Mouse (Mus musculus): Measurements from ENCODE around the gene Pcyt1a. TPM values are rescaled to one million over a fixed set of nuclear protein-coding genes. Genes with fewer than 3 reads are reported as not detected.
"Not testable (repeated sequence)": the region's sequence is repeated elsewhere in the genome, so short reads cannot be mapped to it uniquely, and the experiment has no call there.

Pcyt1a gene
- polyA plus RNA-seq, 1 experiment, result 14.3 TPM

- Histone ChIP-seq H3K36me3 (ENCODE audit: control insufficient read depth, insufficient read depth) (no peaks in the 10 kb centered on the region), H3K79me3 (ENCODE audit: low read depth) (peaks cover 6% of the 10 kb centered on the region), H3K4me3 (ENCODE audit: insufficient read depth, poor library complexity, severe bottlenecking) (no peak overlapping the region), H3K79me2 (ENCODE audit: control insufficient read depth, insufficient read depth) (peaks cover 24% of the 10 kb centered on the region), H3ac (ENCODE audit: control insufficient read depth, insufficient read length, low read depth) (no peak overlapping the region), H3K27me3 (ENCODE audit: control insufficient read depth, insufficient read depth, insufficient read length) (no peaks in the 10 kb centered on the region)
- TF ChIP-seq CEBPB (IDR thresholded peaks at IDR 0.05; ENCODE audit: low read depth), result no peak
- TF ChIP-seq MYOG (IDR thresholded peaks at IDR 0.05; ENCODE audit: control insufficient read depth, extremely low read depth, insufficient read length), result no peak
- TF ChIP-seq MAX (IDR thresholded peaks at IDR 0.05), result no peak
- TF ChIP-seq CTCF (IDR thresholded peaks at IDR 0.05; ENCODE audit: control insufficient read depth, insufficient read depth, insufficient read length), result no peak
- no peak for TF ChIP-seq FOSL1 (IDR thresholded peaks at IDR 0.05; ENCODE audit: insufficient read depth, low read length, poor library complexity, severe bottlenecking)
- TF ChIP-seq MYOD1 (IDR thresholded peaks at IDR 0.05; ENCODE audit: control insufficient read depth, insufficient read length, low read depth), result no peak
- no peak for TF ChIP-seq USF1 (IDR thresholded peaks at IDR 0.05; ENCODE audit: low read depth)
Measured at GRCm38 (mm10) chr16:32434066-32434465, 3.3 kb downstream of the Pcyt1a start.

- H3ac ChIP-seq (ENCODE audit: control insufficient read depth, insufficient read length, low read depth), result no peak overlapping the region
- H3K79me2 ChIP-seq (ENCODE audit: control insufficient read depth, insufficient read depth), result peaks cover 24% of the 10 kb centered on the region
- peaks cover 6% of the 10 kb centered on the region for H3K79me3 ChIP-seq (ENCODE audit: low read depth)
- H3K4me3 ChIP-seq (ENCODE audit: insufficient read depth, poor library complexity, severe bottlenecking), result no peak overlapping the region
- no peaks in the 10 kb centered on the region for H3K36me3 ChIP-seq (ENCODE audit: control insufficient read depth, insufficient read depth)
- TF ChIP-seq CTCF (IDR thresholded peaks at IDR 0.05; ENCODE audit: control insufficient read depth, insufficient read depth, insufficient read length) (no peak), USF1 (IDR thresholded peaks at IDR 0.05; ENCODE audit: low read depth) (no peak), MYOG (IDR thresholded peaks at IDR 0.05; ENCODE audit: control insufficient read depth, extremely low read depth, insufficient read length) (no peak), MAX (IDR thresholded peaks at IDR 0.05) (no peak), CEBPB (IDR thresholded peaks at IDR 0.05; ENCODE audit: low read depth) (no peak), MYOD1 (IDR thresholded peaks at IDR 0.05; ENCODE audit: control insufficient read depth, insufficient read length, low read depth) (no peak), FOSL1 (IDR thresholded peaks at IDR 0.05; ENCODE audit: insufficient read depth, low read length, poor library complexity, severe bottlenecking) (no peak)
- no peaks in the 10 kb centered on the region for H3K27me3 ChIP-seq (ENCODE audit: control insufficient read depth, insufficient read depth, insufficient read length)
Measured at GRCm38 (mm10) chr16:32434691-32435090, 4.0 kb downstream of the Pcyt1a start.

DNA sequence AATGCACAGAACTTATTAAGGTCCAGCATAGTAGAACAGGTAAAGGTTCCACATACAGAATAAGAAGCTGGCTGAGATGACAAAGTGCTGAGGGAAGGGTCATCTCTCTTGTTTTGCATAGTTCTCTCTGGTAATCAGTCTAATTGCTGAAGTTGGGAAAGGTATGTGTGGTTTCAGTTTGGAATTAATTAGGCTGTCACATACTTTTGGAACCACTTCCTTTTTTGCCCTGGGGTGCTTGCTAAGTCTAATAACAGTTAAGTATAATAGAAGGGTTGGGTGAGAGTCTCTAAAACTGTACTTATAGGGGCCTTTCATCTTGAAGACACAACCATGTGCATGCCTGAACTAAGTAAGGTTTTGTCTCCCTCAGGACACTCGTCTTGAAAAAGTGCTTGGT lies 5.9 kb downstream of the Pcyt1a start:
- no peak overlapping the region for H3K4me3 ChIP-seq (ENCODE audit: insufficient read depth, poor library complexity, severe bottlenecking)
- no peak for TF ChIP-seq FOSL1 (IDR thresholded peaks at IDR 0.05; ENCODE audit: insufficient read depth, low read length, poor library complexity, severe bottlenecking)
- TF ChIP-seq CEBPB (IDR thresholded peaks at IDR 0.05; ENCODE audit: low read depth), result no peak
- TF ChIP-seq CTCF (IDR thresholded peaks at IDR 0.05; ENCODE audit: control insufficient read depth, insufficient read depth, insufficient read length), result no peak
- TF ChIP-seq MYOG (IDR thresholded peaks at IDR 0.05; ENCODE audit: control insufficient read depth, extremely low read depth, insufficient read length), result no peak
- TF ChIP-seq MAX (IDR thresholded peaks at IDR 0.05), result no peak
- TF ChIP-seq USF1 (IDR thresholded peaks at IDR 0.05; ENCODE audit: low read depth), result no peak
- TF ChIP-seq MYOD1 (IDR thresholded peaks at IDR 0.05; ENCODE audit: control insufficient read depth, insufficient read length, low read depth), result no peak
- H3K36me3 ChIP-seq (ENCODE audit: control insufficient read depth, insufficient read depth), result no peaks in the 10 kb centered on the region
- peaks cover 15% of the 10 kb centered on the region for H3K79me2 ChIP-seq (ENCODE audit: control insufficient read depth, insufficient read depth)
- H3ac ChIP-seq (ENCODE audit: control insufficient read depth, insufficient read length, low read depth), result no peak overlapping the region
- peaks cover 6% of the 10 kb centered on the region for H3K79me3 ChIP-seq (ENCODE audit: low read depth)
- H3K27me3 ChIP-seq (ENCODE audit: control insufficient read depth, insufficient read depth, insufficient read length), result no peaks in the 10 kb centered on the region

DNA sequence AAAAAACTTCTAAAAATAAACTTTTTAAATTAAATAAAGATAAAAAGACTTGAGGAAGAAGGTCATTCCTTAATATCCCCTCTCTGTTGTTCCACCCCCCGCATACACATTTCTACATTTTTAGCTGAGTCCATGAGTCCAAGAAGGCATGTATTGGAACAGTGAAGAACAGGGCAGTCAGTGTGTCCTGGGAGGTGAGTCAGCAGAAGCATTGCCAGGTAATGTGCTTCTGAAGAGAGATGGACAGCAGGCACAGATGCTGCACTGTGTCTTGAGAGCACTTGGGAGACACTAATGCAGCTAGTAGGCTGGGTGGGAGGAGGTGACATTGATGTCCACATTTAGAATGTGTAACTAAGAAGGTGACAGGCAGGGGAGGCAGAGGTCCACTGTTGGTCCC lies 6.5 kb downstream of the Pcyt1a start:
- H3K79me3 ChIP-seq (ENCODE audit: low read depth), result peaks cover 4% of the 10 kb centered on the region
- H3K79me2 ChIP-seq (ENCODE audit: control insufficient read depth, insufficient read depth), result peaks cover 9% of the 10 kb centered on the region
- H3K27me3 ChIP-seq (ENCODE audit: control insufficient read depth, insufficient read depth, insufficient read length), result no peaks in the 10 kb centered on the region
- TF ChIP-seq MYOG (IDR thresholded peaks at IDR 0.05; ENCODE audit: control insufficient read depth, extremely low read depth, insufficient read length) (no peak), CTCF (IDR thresholded peaks at IDR 0.05; ENCODE audit: control insufficient read depth, insufficient read depth, insufficient read length) (no peak), CEBPB (IDR thresholded peaks at IDR 0.05; ENCODE audit: low read depth) (no peak), MAX (IDR thresholded peaks at IDR 0.05) (no peak), FOSL1 (IDR thresholded peaks at IDR 0.05; ENCODE audit: insufficient read depth, low read length, poor library complexity, severe bottlenecking) (no peak), USF1 (IDR thresholded peaks at IDR 0.05; ENCODE audit: low read depth) (no peak), MYOD1 (IDR thresholded peaks at IDR 0.05; ENCODE audit: control insufficient read depth, insufficient read length, low read depth) (no peak)
- no peak overlapping the region for H3ac ChIP-seq (ENCODE audit: control insufficient read depth, insufficient read length, low read depth)
- H3K4me3 ChIP-seq (ENCODE audit: insufficient read depth, poor library complexity, severe bottlenecking), result no peak overlapping the region
- no peaks in the 10 kb centered on the region for H3K36me3 ChIP-seq (ENCODE audit: control insufficient read depth, insufficient read depth)

- Histone ChIP-seq H3K27me3 (ENCODE audit: control insufficient read depth, insufficient read depth, insufficient read length) (no peaks in the 10 kb centered on the region), H3K79me3 (ENCODE audit: low read depth) (no peaks in the 10 kb centered on the region), H3K36me3 (ENCODE audit: control insufficient read depth, insufficient read depth) (no peaks in the 10 kb centered on the region), H3K4me3 (ENCODE audit: insufficient read depth, poor library complexity, severe bottlenecking) (no peak overlapping the region), H3ac (ENCODE audit: control insufficient read depth, insufficient read length, low read depth) (no peak overlapping the region), H3K79me2 (ENCODE audit: control insufficient read depth, insufficient read depth) (no peaks in the 10 kb centered on the region)
- TF ChIP-seq CTCF (IDR thresholded peaks at IDR 0.05; ENCODE audit: control insufficient read depth, insufficient read depth, insufficient read length) (no peak), MYOD1 (IDR thresholded peaks at IDR 0.05; ENCODE audit: control insufficient read depth, insufficient read length, low read depth) (no peak), MAX (IDR thresholded peaks at IDR 0.05) (no peak), CEBPB (IDR thresholded peaks at IDR 0.05; ENCODE audit: low read depth) (no peak)
Measured at GRCm38 (mm10) chr16:32441432-32441831, 10.7 kb downstream of the Pcyt1a start.

- H3K4me3 ChIP-seq (ENCODE audit: insufficient read depth, poor library complexity, severe bottlenecking); H3K27me3 ChIP-seq (ENCODE audit: control insufficient read depth, insufficient read depth, insufficient read length); H3K79me3 ChIP-seq (ENCODE audit: low read depth); H3K36me3 ChIP-seq (ENCODE audit: control insufficient read depth, insufficient read depth); H3K79me2 ChIP-seq (ENCODE audit: control insufficient read depth, insufficient read depth); H3ac ChIP-seq (ENCODE audit: control insufficient read depth, insufficient read length, low read depth): not testable (repeated sequence)
Measured at GRCm38 (mm10) chr16:32444615-32445014, 13.9 kb downstream of the Pcyt1a start.

Data from C2C12 (cell line).